Mouse (Mus musculus): ENCODE data around the gene D030056L22Rik. TPM values are rescaled to one million over a fixed set of nuclear protein-coding genes. Genes with fewer than 3 reads are reported as not detected.

D030056L22Rik gene
- total RNA-seq, 2 experiments from 2014 or later = 4.8 TPM

- no peak for DNase-seq (ENCODE audit: low spot score in 2 of 2)
Measured at GRCm38 (mm10) chr19:18730255-18730654, 17.3 kb downstream of the D030056L22Rik start.

GRCm38 (mm10) chr19:18731077-18731476 is 18.1 kb downstream of the D030056L22Rik start:
- DNase-seq (ENCODE audit: low spot score in 2 of 2) = no peak

GRCm38 (mm10) chr19:18735901-18736300 is 22.9 kb downstream of the D030056L22Rik start:
- no peak for DNase-seq (ENCODE audit: low spot score in 2 of 2)

- no peak for DNase-seq (ENCODE audit: low spot score in 2 of 2)
Measured at GRCm38 (mm10) chr19:18739146-18739545, 26.2 kb downstream of the D030056L22Rik start.

GRCm38 (mm10) chr19:18743946-18744345 is 31.0 kb downstream of the D030056L22Rik start:
- no peak for DNase-seq (ENCODE audit: low spot score in 2 of 2)

GRCm38 (mm10) chr19:18746576-18747340 is 33.8 kb downstream of the D030056L22Rik start:
- DNase-seq (ENCODE audit: low spot score in 2 of 2) = no peak

- DNase-seq (ENCODE audit: low spot score in 2 of 2) = no peak
Measured at GRCm38 (mm10) chr19:18747379-18747778, 34.4 kb downstream of the D030056L22Rik start.

- no peak for DNase-seq (ENCODE audit: low spot score in 2 of 2)
Measured at GRCm38 (mm10) chr19:18749598-18750339, 36.8 kb downstream of the D030056L22Rik start, which contains the start of gene Trpm6. TSS of gene Trpm6 (plus strand) at chr19:18749983.

- DNase-seq (ENCODE audit: low spot score in 2 of 2) = no peak
Measured at GRCm38 (mm10) chr19:18757191-18757590, 44.2 kb downstream of the D030056L22Rik start.

- no peak for DNase-seq (ENCODE audit: low spot score in 2 of 2)
Measured at GRCm38 (mm10) chr19:18757706-18758105, 44.7 kb downstream of the D030056L22Rik start.

GRCm38 (mm10) chr19:18758269-18758668 is 45.3 kb downstream of the D030056L22Rik start:
- DNase-seq (ENCODE audit: low spot score in 2 of 2) = no peak

GRCm38 (mm10) chr19:18758916-18759315 is 45.9 kb downstream of the D030056L22Rik start:
- no peak for DNase-seq (ENCODE audit: low spot score in 2 of 2)

- no peak for DNase-seq (ENCODE audit: low spot score in 2 of 2)
Measured at GRCm38 (mm10) chr19:18766399-18766798, 53.4 kb downstream of the D030056L22Rik start.

Other genes starting within 250 kb of the D030056L22Rik start
- 10 to 100 TPM; 39.9 to 42.2 TPM for gene Ostf1, start 81.4 kb upstream of the D030056L22Rik start, total RNA-seq (2021)
- 1 to 10 TPM; 5.6 to 5.9 TPM for gene Nmrk1, start 81.2 kb upstream of the D030056L22Rik start, total RNA-seq (2021)
- gene Carnmt1, start 42.4 kb upstream of the D030056L22Rik start, total RNA-seq (2021) = 10 to 100 TPM; 27.7 to 28.0 TPM
- under 1 TPM; 0.27 to 0.47 TPM for gene Trpm6, start 36.8 kb downstream of the D030056L22Rik start, total RNA-seq (2021)